Mouse (Mus musculus) heart, adult 9 months (tissue): ENCODE measurements around the gene Lrwd1.

Experiments
- DNase-seq, 2 experiments: peaks; one replicate each; pipeline ENCODE4 v3.0.0; 2022; ENCODE audit warnings: low spot score in 2 of 2

The Lrwd1 gene

DNA sequence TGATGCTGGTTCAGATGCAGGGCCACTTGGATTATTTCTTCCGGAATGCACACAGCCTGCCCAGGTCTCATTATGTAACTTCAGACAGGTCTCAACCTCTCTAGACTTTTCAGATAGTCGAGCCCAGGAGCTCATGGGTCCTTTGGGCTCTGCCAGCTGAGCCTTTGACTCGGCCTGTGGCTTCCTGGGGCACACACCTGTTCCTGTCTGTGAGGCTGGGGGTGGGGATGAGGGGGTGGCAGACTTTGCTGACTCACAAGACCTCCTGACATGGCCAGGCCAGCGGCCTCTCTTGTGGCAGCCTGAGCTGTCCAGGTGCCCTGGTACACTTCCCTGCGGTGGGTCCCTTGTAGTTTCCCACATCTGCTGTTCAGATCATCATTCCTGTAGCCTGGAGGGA, 43.9 kb downstream of the Lrwd1 start:
- no peak for DNase-seq

DNA sequence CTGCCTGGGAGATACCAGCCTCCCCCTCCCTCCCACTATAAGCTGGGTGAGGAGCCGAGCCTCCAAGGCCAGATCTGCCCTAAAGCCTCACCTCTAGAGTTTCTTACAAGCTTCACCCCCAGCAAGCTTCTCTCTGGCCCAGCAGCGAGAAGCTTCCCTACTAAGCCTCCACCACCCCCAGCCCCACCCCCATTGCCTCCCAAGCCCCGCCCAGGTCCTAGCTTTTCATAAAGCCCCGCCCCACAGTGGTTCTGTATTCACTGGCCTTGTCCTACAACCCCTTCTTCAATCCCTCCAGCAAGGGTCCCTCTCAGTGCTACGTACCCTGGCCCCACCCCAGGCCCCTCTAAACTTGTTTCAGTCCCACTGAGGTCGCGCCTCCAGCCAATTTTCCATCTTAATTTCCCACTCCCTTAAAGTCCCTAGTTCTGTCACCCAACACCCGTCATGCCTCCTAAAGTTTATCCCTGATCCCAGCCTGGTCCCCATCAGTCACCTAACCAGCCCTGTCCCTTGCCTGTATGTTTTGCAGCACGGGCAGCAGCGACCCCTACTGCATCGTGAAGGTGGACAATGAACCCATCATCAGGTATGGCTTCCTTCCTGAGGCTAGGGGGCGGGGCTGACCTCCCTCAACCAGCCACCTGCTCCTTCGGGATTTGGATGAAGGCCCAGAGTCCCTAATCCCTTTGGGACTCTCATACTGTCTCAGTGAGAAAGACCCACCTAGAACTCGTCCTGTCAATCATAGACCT, 46.9 kb downstream of the Lrwd1 start:
- no peak for DNase-seq

DNA sequence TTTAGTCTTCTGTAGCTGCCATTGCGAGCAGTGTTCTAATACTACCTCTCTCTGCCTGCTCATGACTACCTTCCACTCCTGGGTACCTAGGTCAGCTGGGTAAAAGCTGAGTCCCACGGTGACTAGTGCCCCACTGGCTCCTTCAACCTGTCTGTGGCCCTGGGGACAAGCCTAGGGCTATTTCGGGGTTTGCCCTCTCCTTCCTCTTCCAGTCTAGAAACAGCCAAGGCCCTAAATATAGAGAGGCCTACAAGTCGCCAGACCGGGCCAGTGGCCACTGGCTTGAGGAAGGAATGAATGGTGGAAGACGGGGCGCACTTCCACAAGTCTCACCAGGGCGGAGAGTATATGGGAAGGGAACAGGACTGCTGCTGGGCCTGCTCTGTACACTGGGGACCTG, 49.6 kb downstream of the Lrwd1 start:
- no peak for DNase-seq

DNA sequence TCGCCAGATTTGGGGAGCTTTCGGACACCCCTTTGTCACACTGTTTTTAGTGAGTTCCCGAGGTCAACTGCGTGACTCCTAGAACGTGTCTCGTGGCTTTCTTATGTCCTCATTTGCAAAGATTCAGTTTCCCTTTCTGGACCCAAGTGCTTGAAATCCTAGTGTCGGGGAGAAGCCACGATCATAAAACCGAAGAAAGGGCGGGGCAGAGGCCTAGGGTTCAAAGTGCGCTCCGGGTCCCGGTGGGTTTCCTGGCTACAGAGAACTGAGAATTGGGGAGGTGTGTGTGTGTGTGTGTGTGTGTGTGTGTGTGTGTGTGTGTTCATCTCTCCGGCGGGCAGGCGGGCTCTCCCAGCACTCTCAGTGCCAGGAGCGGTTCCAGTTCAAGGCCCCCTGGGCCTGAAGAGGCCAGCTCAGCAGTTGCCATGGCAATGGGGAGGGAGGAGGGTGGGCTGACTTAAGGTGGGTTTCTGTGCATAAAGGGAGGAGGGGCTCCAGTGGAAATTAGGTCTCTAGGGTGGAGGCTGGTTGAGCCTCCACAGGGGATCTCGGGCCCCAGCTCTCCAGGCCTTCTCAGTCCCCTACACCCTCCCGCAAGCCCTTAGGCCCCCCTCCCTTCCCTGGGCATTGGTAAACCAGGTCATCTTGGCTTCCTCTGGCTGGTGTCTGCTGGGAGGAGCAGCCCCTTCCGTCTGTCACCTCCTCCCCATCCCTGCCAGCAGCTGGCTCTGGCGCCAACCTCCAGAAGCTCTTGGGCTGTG, 50.8 kb downstream of the Lrwd1 start:
- DNase-seq, result no peak

DNA sequence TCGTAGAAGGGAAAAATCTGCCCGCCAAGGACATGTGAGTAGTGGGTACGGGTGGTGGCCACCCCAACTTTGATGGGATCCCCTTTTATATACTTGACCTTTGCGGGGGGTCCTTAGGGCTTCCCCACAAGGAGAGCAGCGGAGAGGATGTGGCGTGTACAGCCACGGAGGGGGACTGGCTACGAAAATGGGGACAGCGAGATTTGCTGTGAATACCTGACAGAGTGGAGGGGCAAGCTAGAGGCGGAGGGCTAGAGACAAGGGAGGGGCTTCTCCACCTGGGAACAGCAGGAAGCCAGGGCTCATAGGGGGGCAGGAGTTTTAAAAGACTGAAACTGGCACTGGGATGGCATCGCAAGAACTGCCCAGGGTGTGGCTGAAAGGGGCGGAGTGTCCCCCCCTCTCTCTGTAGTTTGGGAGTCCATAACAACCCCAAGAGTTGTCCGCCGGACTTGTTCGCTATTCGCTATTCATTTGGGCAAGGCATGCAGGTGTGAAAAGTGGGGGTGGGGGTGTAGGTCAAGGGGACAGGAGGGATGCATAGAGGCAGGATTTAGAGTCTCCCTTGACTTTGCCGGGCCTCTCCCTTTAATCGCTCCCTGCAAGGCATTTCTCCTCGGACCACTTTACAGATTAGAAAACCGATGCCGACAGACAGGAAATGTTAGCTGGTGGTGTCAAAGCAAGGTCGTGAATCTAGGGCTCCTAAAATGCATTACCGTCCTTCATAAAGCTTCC, 51.6 kb downstream of the Lrwd1 start:
- DNase-seq, result no peak

DNA sequence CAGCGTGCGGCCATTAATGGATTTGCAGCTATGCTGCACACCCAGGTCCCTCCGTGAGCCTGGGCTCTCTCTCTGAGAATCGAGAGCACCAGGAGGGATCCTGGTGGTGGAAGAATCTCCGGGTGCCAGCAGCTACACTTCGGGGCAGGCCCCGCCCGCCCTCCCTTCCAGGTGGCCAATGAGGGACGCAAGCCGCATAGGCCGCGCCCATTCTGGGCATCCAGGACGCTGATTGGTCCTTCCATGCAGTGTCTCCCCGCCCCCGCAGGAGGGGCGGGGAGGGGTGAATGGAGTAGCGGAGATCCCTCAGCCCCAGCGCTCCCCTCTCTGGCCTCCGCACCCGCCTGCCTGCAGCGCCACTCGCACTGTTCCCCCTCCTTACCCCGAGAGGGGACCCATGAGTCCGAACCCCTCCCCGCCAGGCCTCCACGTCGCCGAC, 52.2 kb downstream of the Lrwd1 start, which contains the start of gene Rasa4:
Gene Rasa4 (plus strand): TSS at position 248 of the 439 bp plus-strand sequence.
- DNase-seq, result peak; percentile 94

DNA sequence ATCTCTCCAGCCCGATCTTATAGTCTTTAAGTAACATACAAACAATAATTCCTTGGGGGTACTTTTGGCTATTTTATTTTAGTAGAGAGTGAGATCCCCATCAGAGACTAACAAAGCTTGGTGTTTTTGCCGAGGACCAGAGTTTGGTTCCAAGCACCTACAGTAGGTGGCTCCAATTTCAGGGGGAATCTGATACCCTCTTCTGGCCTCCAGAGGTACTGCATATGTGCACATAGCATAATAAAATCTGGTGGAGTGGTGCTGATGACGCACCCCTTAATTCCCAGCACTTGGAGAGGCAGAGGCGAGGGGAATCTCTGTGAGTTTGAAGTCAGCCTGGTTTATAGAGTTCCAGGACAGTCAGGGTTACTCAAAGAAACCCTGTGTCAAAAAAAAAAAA, 53.5 kb downstream of the Lrwd1 start:
- DNase-seq, result no peak

DNA sequence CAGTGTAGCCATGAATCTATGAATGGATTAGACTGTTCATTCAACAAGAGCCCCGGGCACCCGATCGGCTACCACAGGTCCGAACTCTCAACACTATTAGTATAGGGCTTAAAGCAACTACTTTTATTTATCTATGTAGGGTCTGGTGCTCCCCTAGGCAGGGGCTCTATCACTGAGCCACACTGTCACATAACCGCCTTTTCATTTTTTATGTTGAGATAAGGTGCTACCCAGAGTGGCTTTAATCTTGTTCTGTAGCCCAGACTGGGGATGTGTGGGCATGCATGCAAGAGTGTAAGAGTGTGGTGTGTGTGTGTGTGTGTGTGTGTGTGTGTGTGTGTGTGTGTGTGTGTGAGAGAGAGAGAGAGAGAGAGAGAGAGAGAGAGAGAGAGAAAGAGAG, 57.7 kb downstream of the Lrwd1 start:
- DNase-seq, result no peak

DNA sequence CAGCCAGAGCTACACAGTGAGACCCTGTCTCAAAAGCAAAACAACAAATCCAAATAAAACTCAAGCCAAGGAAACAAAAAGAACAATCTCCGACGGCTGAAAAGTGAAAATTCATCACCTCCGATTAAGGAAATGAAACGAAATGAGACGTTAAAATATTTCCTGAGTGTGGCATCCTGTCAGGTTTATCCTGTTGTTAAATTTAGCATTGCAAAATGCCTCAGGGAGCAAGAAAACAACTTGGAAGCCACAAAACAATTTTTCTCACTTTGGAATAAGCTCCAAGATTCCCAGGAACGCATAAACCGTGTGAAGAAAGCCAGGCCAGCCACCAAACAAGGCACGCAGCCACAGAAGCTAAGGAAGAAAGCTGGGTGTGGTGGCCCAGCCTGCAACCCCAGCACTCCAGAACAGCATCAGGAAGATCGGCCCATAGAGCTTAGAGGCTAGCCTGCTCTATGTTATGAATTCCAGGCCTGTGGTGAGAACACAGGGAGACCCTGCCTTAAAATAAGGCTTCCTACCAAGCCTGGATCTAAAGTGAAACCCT, 58.8 kb downstream of the Lrwd1 start:
- peak; percentile 45 to 58 for DNase-seq

DNA sequence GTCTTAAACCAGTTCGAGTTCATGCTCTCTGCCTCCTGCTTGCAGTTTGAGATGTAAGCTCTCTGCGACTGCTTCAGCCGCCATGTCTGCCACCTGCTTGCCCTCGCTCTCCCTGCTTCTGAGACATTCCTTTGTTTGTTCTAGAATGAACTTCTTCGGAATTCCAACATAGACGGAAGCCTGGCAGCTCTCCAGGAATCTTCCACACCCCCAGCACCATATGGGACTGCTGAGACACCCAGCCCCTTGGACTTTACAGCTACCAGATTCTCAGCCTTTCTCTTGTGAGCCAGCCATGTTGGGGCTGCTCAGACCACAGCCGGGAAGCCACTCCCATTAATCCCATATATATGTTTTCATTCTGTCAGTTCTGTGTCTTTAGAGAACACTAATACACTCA, 59.6 kb downstream of the Lrwd1 start:
- no peak for DNase-seq

DNA sequence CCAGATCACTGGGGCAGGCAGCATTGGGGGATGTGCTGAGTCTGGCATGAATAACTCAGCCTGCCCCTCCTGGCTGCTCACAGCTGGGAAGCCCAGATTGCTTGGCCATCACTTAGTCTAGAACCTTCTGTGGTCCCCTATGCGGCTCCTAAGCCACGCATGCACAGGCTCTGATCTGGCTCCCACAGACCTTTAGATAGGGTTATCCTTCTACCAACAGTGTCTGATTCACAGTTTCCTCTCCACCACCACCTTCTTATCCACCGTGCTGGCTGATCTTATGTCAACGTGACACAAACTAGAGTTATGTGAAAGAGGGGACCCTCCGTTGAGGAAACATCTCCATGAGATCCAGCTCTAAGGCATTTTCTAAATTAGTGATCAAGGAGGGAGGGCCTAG, 60.8 kb downstream of the Lrwd1 start:
- no peak for DNase-seq

DNA sequence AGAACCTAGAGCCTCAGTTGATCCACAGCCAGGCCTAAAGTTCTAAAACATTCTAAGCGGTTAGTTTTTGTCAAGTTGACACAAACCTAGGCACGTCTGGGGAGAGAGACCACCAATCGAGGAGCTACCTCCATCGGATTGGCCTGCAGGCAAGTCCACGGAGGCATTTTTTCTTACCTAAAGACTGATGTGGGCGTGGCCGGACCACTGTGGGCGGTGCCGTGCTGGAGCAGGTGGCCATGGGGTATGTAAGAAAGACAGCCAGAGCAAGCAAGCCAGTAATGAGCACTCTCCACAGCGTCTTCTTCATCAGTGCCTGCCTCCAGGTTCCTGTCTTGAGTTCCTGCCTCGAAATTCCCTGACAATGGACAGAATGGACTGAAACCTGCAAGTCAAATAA, 62.3 kb downstream of the Lrwd1 start:
- no peak for DNase-seq

DNA sequence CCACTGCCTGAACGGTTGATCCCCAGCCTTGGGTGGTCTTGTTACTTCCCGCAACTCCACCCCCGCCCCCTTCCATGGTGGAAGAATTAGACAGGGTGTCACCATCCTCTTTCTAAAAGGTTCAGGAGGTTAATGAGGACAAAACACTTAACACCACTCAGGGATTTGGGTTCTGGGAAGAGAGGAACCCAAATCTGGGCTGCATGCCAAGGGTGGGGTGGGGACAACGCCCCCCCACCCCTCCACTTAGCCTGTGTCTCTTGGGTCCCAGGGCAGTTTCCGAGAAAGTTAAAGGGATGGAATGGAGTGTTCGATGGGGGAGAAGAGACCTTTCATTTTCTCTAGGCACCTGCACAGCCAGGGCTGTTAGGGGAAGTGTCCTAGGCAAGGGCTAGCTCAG, 62.8 kb downstream of the Lrwd1 start:
- DNase-seq, result no peak
